8 mouse cellular contexts compared by ENCODE assay signal in genomic region chr14:78536281-78537165, GRCm38 (mm10). TPM values are rescaled to one million over a fixed set of nuclear protein-coding genes. Genes with fewer than 3 reads are reported as not detected.
DNase-seq lines count a peak whose midpoint lies in the region; ATAC-seq lines count a peak whose summit lies in the region.

TSS of gene Akap11 (minus strand) at chr14:78536808.

- peaks cover 24% of the 10 kb centered on the region for H3K4me1 ChIP-seq in hindbrain, embryonic 12.5 days

- H3K27ac ChIP-seq in hindbrain, embryonic 12.5 days = peak within 1 kb of the TSS; percentile 93

- peak within 1 kb of the TSS; percentile 64 for H3K4me2 ChIP-seq in hindbrain, embryonic 12.5 days (replicated peaks)

- H3K9me3 ChIP-seq in hindbrain, embryonic 12.5 days (replicated peaks) = no peaks in the 10 kb centered on the region

- peak within 1 kb of the TSS; percentile 85 for H3K4me3 ChIP-seq in hindbrain, embryonic 12.5 days

- peak; percentile 97 for ATAC-seq in hindbrain, embryonic 12.5 days (ENCODE audit: low FRiP score)

- H3K36me3 ChIP-seq in hindbrain, embryonic 12.5 days = no peaks in the 10 kb centered on the region

- WGBS in hindbrain, embryonic 12.5 days = under 1% methylated on average over 81 of the region's 82 CpGs

- peak; percentile 98 for DNase-seq in Muller cell, postnatal 12 days (ENCODE audit: inconsistent ontology term)
- DNase-seq in cerebellum, adult 9-11 months = peak; percentile 98
- peak; percentile 97 for DNase-seq in frontal cortex, postnatal 10 days (ENCODE audit: low spot score in 2 of 2)
- peak; percentile 76 to 85 for DNase-seq in layer of hippocampus, postnatal 25 days (ENCODE audit: extremely low spot score in 1 of 2, low spot score in 1 of 2)
- DNase-seq in lung, postnatal 25 days (ENCODE audit: low spot score) = peak; percentile 95
- DNase-seq in retina, embryonic 14.5 days (ENCODE audit: low spot score) = peak; percentile 97
- DNase-seq in thymus, postnatal 4 days = peak; percentile 93

- H3K9ac ChIP-seq in hindbrain, embryonic 12.5 days = peak within 1 kb of the TSS; percentile 95

- no peaks in the 10 kb centered on the region for H3K27me3 ChIP-seq in hindbrain, embryonic 12.5 days

RNA-seq across cellular contexts. Expression of gene Akap11, which starts in this region (rescaled TPM):
- 33.2 and 38.5 TPM in 2 replicates for polyA plus RNA-seq in hindbrain, embryonic 12.5 days (2016; fragmentation: Nextera tagmentation; extraction: Ambion mirVana)
- 100 to 1,000 TPM; 184 to 194 TPM for total RNA-seq in layer of hippocampus, postnatal 25 days (2021)

Comparison
In these comparisons a context has a peak if more than half of its experiments do, and no peak if none do; other contexts are left out.
1. Peak in every context shown above with its lines: DNase-seq, ATAC-seq, H3K4me3 ChIP-seq and H3K27ac ChIP-seq.